Mouse (Mus musculus) liver, embryonic 14.5 days (tissue): ENCODE measurements at regions not wholly inside any gene's neighbourhood (a gene's known extent, or its start where the extent isn't known, plus 50 kb on each side); places are given as distances from the start of the nearest gene placed in this dataset.

ENCODE experiments used
- CTCF ChIP-seq: IDR thresholded peaks from 2 replicates; pipeline ENCODE4 v1.5.1; 2016; ENCODE audit warnings: antibody characterized with exemption, low read depth, control low read depth
- EP300 ChIP-seq: IDR thresholded peaks from 2 replicates; pipeline ENCODE4 v1.6.1; 2016; ENCODE audit warnings: antibody characterized with exemption, low read depth

DNA sequence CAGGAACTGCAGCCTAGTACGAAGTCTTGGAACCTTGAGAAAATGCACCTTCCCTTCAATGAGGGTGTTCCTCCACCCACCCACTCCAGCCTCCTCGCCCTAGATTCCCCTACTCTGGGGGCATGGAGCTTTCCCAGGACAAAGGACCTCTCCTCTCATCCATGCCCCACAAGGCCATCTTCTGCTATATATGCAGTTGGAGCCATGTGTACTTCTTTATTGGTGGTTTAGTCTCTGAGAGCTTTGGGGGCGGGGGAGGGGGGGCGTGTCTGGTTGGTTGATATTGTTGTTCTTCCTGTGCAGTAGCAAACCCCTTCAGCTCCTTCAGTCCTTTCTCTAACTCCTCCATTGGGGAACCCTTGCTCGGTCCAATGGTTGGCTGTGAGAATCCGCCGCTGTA, 130.2 kb downstream of the Atxn7l3b start:
- TF ChIP-seq CTCF (no peak), EP300 (no peak)
